Mouse (Mus musculus) liver, postnatal 0 days (tissue): Measurements from ENCODE around the gene Arhgef2. TPM values are rescaled to one million over a fixed set of nuclear protein-coding genes. Genes with fewer than 3 reads are reported as not detected.
A peak's percentile ranks its signal among the peaks of the same experiment; 100 is the strongest.
"Not testable (repeated sequence)": the region's sequence is repeated elsewhere in the genome, so short reads cannot be mapped to it uniquely, and the experiment has no call there.

Experiments used
- ATAC-seq: fragments of 200-750 bp; cut with Nextera tagmentation; 2 replicates; pipeline ENCODE4 v1.8.0; 2017; ENCODE audit warnings: mild to moderate bottlenecking, moderate library complexity
- DNase-seq: peaks from one replicate; pipeline ENCODE4 v3.0.0-alpha.2; 2016
- H3K27ac ChIP-seq: fragments of 300-500 bp; sonication (generic); 2 replicates; pipeline ENCODE4 v1.5.1; 2014; ENCODE audit warnings: antibody characterized with exemption, moderate library complexity, mild to moderate bottlenecking, low read depth
- H3K27me3 ChIP-seq: fragments of 300-500 bp; sonication (generic); 2 replicates; pipeline ENCODE4 v1.6.1; 2014; ENCODE audit warnings: low read length, control low read depth, mixed read lengths; ENCODE audit not compliant: insufficient read depth
- H3K36me3 ChIP-seq: fragments of 300-500 bp; sonication (generic); replicated peaks from 2 replicates; pipeline ENCODE4 v1.6.1; 2014; ENCODE audit warnings: mild to moderate bottlenecking, control low read depth, low read length, moderate library complexity, mixed read lengths; ENCODE audit not compliant: insufficient read depth
- H3K4me1 ChIP-seq: fragments of 300-500 bp; sonication (generic); 2 replicates; pipeline ENCODE4 v1.6.1; 2014; ENCODE audit warnings: antibody characterized with exemption, mild to moderate bottlenecking, control low read depth; ENCODE audit not compliant: insufficient read depth
- H3K4me2 ChIP-seq: fragments of 300-500 bp; sonication (generic); 2 replicates; pipeline ENCODE4 v1.6.1; 2014; ENCODE audit warnings: low read depth, mild to moderate bottlenecking, low read length, moderate library complexity, mixed read lengths
- H3K4me3 ChIP-seq: fragments of 300-500 bp; sonication (generic); 2 replicates; pipeline ENCODE4 v1.5.1; 2014; ENCODE audit warnings: low read depth, low read length
- H3K9ac ChIP-seq: fragments of 300-500 bp; sonication (generic); replicated peaks from 2 replicates; pipeline ENCODE4 v1.6.1; 2014; ENCODE audit warnings: mild to moderate bottlenecking, moderate library complexity
- H3K9me3 ChIP-seq: fragments of 300-500 bp; sonication (generic); 2 replicates; pipeline ENCODE4 v1.6.1; 2016; ENCODE audit warnings: mild to moderate bottlenecking, control low read depth, low read length, mixed read lengths
- CTCF ChIP-seq: sonication (generic); IDR thresholded peaks from 2 replicates; pipeline ENCODE4 v1.5.1; 2016; ENCODE audit warnings: antibody characterized with exemption, low read depth
- EP300 ChIP-seq: IDR thresholded peaks from 2 replicates; pipeline ENCODE4 v1.6.1; 2016; ENCODE audit warnings: antibody characterized with exemption, low read depth, mild to moderate bottlenecking
- WGBS: fragments of 180-500 bp; shearing (Covaris S2); extraction: QIAGEN DNeasy Blood & Tissue Kit; methylation state at CpG from one replicate; pipeline ENCODE4 v1.1.7; 2014; ENCODE audit not compliant: insufficient replicate concordance; 5-methylcytosine and 5-hydroxymethylcytosine counted together
- polyA plus RNA-seq: library from polyadenylated mRNA; unstranded; fragments of >200 nt; fragmentation: Nextera tagmentation; extraction: Ambion mirVana; gene quantifications from 2 replicates; pipeline ENCODE4 v1.2.1, GENCODE M21; 2015

Gene Arhgef2
- polyA plus RNA-seq, 1 experiment from 2014 or later = 13.7 TPM

GRCm38 (mm10) chr3:88592942-88593576 lies 12.7 kb upstream of the Arhgef2 start:
- peak overlapping the region; percentile 63 for H3K4me2 ChIP-seq
- H3K9me3 ChIP-seq = no peaks in the 10 kb centered on the region
- TF ChIP-seq EP300 (no peak), CTCF (no peak)
- no peaks in the 10 kb centered on the region for H3K27me3 ChIP-seq
- H3K4me1 ChIP-seq = peaks cover 24% of the 10 kb centered on the region
- peak overlapping the region; percentile 74 for H3K27ac ChIP-seq
- WGBS = 26% methylated on average over 10 of the region's 10 CpGs
- peaks cover 2% of the 10 kb centered on the region for H3K36me3 ChIP-seq
- DNase-seq = peak; percentile 22
- peak overlapping the region; percentile 23 for H3K4me3 ChIP-seq
- peak overlapping the region; percentile 38 for H3K9ac ChIP-seq
- ATAC-seq = 0 out of 2 replicates have a peak, but pooled peaks have one; percentile 11

- no peak for TF ChIP-seq CTCF
- no peak for TF ChIP-seq EP300
- Histone ChIP-seq H3K27ac (no peak overlapping the region), H3K4me1 (peaks cover 24% of the 10 kb centered on the region), H3K9me3 (no peaks in the 10 kb centered on the region), H3K27me3 (no peaks in the 10 kb centered on the region), H3K36me3 (no peaks in the 10 kb centered on the region), H3K9ac (no peak overlapping the region), H3K4me2 (no peak overlapping the region), H3K4me3 (no peak overlapping the region)
- 59% methylated on average over 10 of the region's 10 CpGs for WGBS
- DNase-seq (no peak), ATAC-seq (no peak)
Observed at GRCm38 (mm10) chr3:88593893-88594580, 11.7 kb upstream of the Arhgef2 start.

GRCm38 (mm10) chr3:88596547-88596946 lies 9.2 kb upstream of the Arhgef2 start:
- H3K4me2 ChIP-seq = not testable (repeated sequence)
- WGBS = 84% methylated on average over 4 of the region's 4 CpGs

GRCm38 (mm10) chr3:88602466-88602865 lies 3.3 kb upstream of the Arhgef2 start:
- 0 out of 2 replicates have a peak, but pooled peaks cover 2% of the 10 kb centered on the region for H3K4me1 ChIP-seq
- H3K36me3 ChIP-seq = no peaks in the 10 kb centered on the region
- no peaks in the 10 kb centered on the region for H3K27me3 ChIP-seq
- ATAC-seq (no peak), DNase-seq (no peak)
- no peaks in the 10 kb centered on the region for H3K9me3 ChIP-seq
- H3K4me2 ChIP-seq = no peak overlapping the region
- no peak overlapping the region for H3K4me3 ChIP-seq
- no peak for TF ChIP-seq EP300
- TF ChIP-seq CTCF = no peak
- no peak overlapping the region for H3K9ac ChIP-seq
- no peak overlapping the region for H3K27ac ChIP-seq
- 67% methylated on average over 4 of the region's 4 CpGs for WGBS

More at GRCm38 (mm10) chr3:88596547-88596946, 9.2 kb upstream of the Arhgef2 start:
- not testable (repeated sequence) for H3K4me3 ChIP-seq, H3K27me3 ChIP-seq, H3K9ac ChIP-seq, H3K9me3 ChIP-seq, H3K36me3 ChIP-seq, DNase-seq, H3K27ac ChIP-seq, ATAC-seq
- peaks cover 17% of the 10 kb centered on the region for H3K4me1 ChIP-seq

GRCm38 (mm10) chr3:88603714-88604161 lies 2.0 kb upstream of the Arhgef2 start:
- 14% methylated on average over 6 of the region's 6 CpGs for WGBS
- no peaks in the 10 kb centered on the region for H3K27me3 ChIP-seq

GRCm38 (mm10) chr3:88604863-88605262 lies 903 bp upstream of the Arhgef2 start:
- Histone ChIP-seq H3K9me3 (no peaks in the 10 kb centered on the region), H3K4me2 (no peak overlapping the region), H3K9ac (no peak overlapping the region), H3K4me3 (no peak overlapping the region), H3K4me1 (peaks cover 5% of the 10 kb centered on the region; the same call in 1 of the 2 replicates), H3K36me3 (no peaks in the 10 kb centered on the region), H3K27me3 (no peaks in the 10 kb centered on the region), H3K27ac (no peak overlapping the region)
- ATAC-seq = no peak
- DNase-seq = no peak
- WGBS = 82% methylated on average over 7 of the region's 7 CpGs
- no peak for TF ChIP-seq EP300
- TF ChIP-seq CTCF = no peak

More at GRCm38 (mm10) chr3:88603714-88604161, 2.0 kb upstream of the Arhgef2 start:
- no peak overlapping the region for H3K4me3 ChIP-seq
- ATAC-seq (peak; percentile 77), DNase-seq (peak; percentile 83)
- H3K27ac ChIP-seq = peak overlapping the region; percentile 46; the same call in 1 of the 2 replicates
- H3K9me3 ChIP-seq = no peaks in the 10 kb centered on the region
- H3K4me2 ChIP-seq = no peak overlapping the region
- H3K4me1 ChIP-seq = peaks cover 5% of the 10 kb centered on the region; the same call in 1 of the 2 replicates
- H3K36me3 ChIP-seq = no peaks in the 10 kb centered on the region
- H3K9ac ChIP-seq = no peak overlapping the region
- TF ChIP-seq CTCF (peak; percentile 90), EP300 (peak; percentile 65; the same call in 1 of the 2 replicates)
